Mouse (Mus musculus) midbrain, embryonic 14.5 days (tissue): Measurements from ENCODE around the gene Serpinh1. TPM values are rescaled to one million over a fixed set of nuclear protein-coding genes. Genes with fewer than 3 reads are reported as not detected.
A peak's percentile ranks its signal among the peaks of the same experiment; 100 is the strongest.
"Not testable (repeated sequence)": the region's sequence is repeated elsewhere in the genome, so short reads cannot be mapped to it uniquely, and the experiment has no call there.

Experiments used
- ATAC-seq: fragments of 200-750 bp; cut with Nextera tagmentation; 2 replicates; pipeline ENCODE4 v1.8.0; 2017; ENCODE audit warnings: moderate number of reproducible peaks, moderate library complexity; ENCODE audit not compliant: low FRiP score, low TSS enrichment
- DNase-seq: peaks from one replicate; pipeline ENCODE4 v3.0.0-alpha.2; 2015
- H3K27ac ChIP-seq: fragments of 300-500 bp; sonication (generic); replicated peaks from 2 replicates; pipeline ENCODE4 v1.5.1; 2014; ENCODE audit warnings: mild to moderate bottlenecking, low read depth, low read length, moderate library complexity
- H3K27me3 ChIP-seq: fragments of 300-500 bp; sonication (generic); 2 replicates; pipeline ENCODE4 v1.6.1; 2014; ENCODE audit warnings: low read length, control low read depth, mixed read lengths; ENCODE audit not compliant: control insufficient read depth, insufficient read depth
- H3K36me3 ChIP-seq: fragments of 300-500 bp; sonication (generic); 2 replicates; pipeline ENCODE4 v1.6.1; 2014; ENCODE audit warnings: low read length, control low read depth; ENCODE audit not compliant: control insufficient read depth, insufficient read depth
- H3K4me1 ChIP-seq: fragments of 300-500 bp; sonication (generic); 2 replicates; pipeline ENCODE4 v1.6.1; 2014; ENCODE audit warnings: mild to moderate bottlenecking, antibody characterized with exemption, low read length, control low read depth; ENCODE audit not compliant: control insufficient read depth, insufficient read depth
- H3K4me2 ChIP-seq: fragments of 300-500 bp; sonication (generic); 2 replicates; pipeline ENCODE4 v1.6.1; 2014; ENCODE audit warnings: mild to moderate bottlenecking, low read length, moderate library complexity
- H3K4me3 ChIP-seq: fragments of 300-500 bp; sonication (generic); replicated peaks from 2 replicates; pipeline ENCODE4 v1.5.1; 2014; ENCODE audit warnings: low read depth, low read length
- H3K9ac ChIP-seq: fragments of 300-500 bp; sonication (generic); replicated peaks from 2 replicates; pipeline ENCODE4 v1.6.1; 2014; ENCODE audit warnings: mild to moderate bottlenecking, low read length, moderate library complexity
- H3K9me3 ChIP-seq: fragments of 300-500 bp; sonication (generic); 2 replicates; pipeline ENCODE4 v1.6.1; 2016; ENCODE audit warnings: low read length, control low read depth, mixed read lengths; ENCODE audit not compliant: control insufficient read depth
- WGBS: fragments of 180-500 bp; shearing (Covaris S2); extraction: QIAGEN DNeasy Blood & Tissue Kit; methylation state at CpG from one replicate; pipeline ENCODE4 v1.1.7; 2014; 5-methylcytosine and 5-hydroxymethylcytosine counted together
- polyA plus RNA-seq: library from polyadenylated mRNA; unstranded; fragments of >200 nt; fragmentation: Nextera tagmentation; extraction: Ambion mirVana; gene quantifications from 2 replicates; pipeline ENCODE4 v1.2.1, GENCODE M21; 2014

Gene Serpinh1
- polyA plus RNA-seq, 1 experiment from 2014 or later = 89.0 TPM

GRCm38 (mm10) chr7:99380491-99381213 lies 27.6 kb upstream of the Serpinh1 start:
- peak overlapping the region; percentile 70 for H3K4me3 ChIP-seq
- no peaks in the 10 kb centered on the region for H3K9me3 ChIP-seq
- peak overlapping the region; percentile 89 for H3K9ac ChIP-seq
- peak; percentile 91 for DNase-seq
- peaks cover 43% of the 10 kb centered on the region for H3K4me1 ChIP-seq
- no peaks in the 10 kb centered on the region for H3K27me3 ChIP-seq
- ATAC-seq = peak; percentile 73
- H3K36me3 ChIP-seq = no peaks in the 10 kb centered on the region
- WGBS = under 1% methylated on average over 24 of the region's 24 CpGs
- peak overlapping the region; percentile 76 for H3K4me2 ChIP-seq
- peak overlapping the region; percentile 99 for H3K27ac ChIP-seq

- WGBS = 74% methylated on average over 8 of the region's 8 CpGs
- H3K27ac ChIP-seq = no peak overlapping the region
- peaks cover 26% of the 10 kb centered on the region for H3K4me1 ChIP-seq
- no peak for DNase-seq
- H3K4me3 ChIP-seq = no peak overlapping the region
- ATAC-seq = no peak
- H3K36me3 ChIP-seq = no peaks in the 10 kb centered on the region
- no peak overlapping the region for H3K9ac ChIP-seq
- H3K9me3 ChIP-seq = no peaks in the 10 kb centered on the region
- H3K27me3 ChIP-seq = no peaks in the 10 kb centered on the region
- H3K4me2 ChIP-seq = no peak overlapping the region
Observed at GRCm38 (mm10) chr7:99378870-99379269, 25.8 kb upstream of the Serpinh1 start.

- Histone ChIP-seq H3K4me1 (peaks cover 7% of the 10 kb centered on the region), H3K36me3 (no peaks in the 10 kb centered on the region), H3K9ac (no peak overlapping the region), H3K27ac (no peak overlapping the region), H3K4me3 (no peak overlapping the region), H3K9me3 (no peaks in the 10 kb centered on the region), H3K27me3 (no peaks in the 10 kb centered on the region), H3K4me2 (no peak overlapping the region)
- ATAC-seq = no peak
- 5% methylated on average over 4 of the region's 4 CpGs for WGBS
- peak; percentile 86 for DNase-seq
Observed at GRCm38 (mm10) chr7:99375455-99375854, 22.4 kb upstream of the Serpinh1 start.

- not testable (repeated sequence) for H3K9me3 ChIP-seq, H3K36me3 ChIP-seq, H3K27me3 ChIP-seq, ATAC-seq, H3K4me3 ChIP-seq, H3K9ac ChIP-seq, H3K4me2 ChIP-seq, DNase-seq, H3K27ac ChIP-seq, H3K4me1 ChIP-seq
- WGBS = 61% methylated on average over 3 of the region's 3 CpGs
Observed at GRCm38 (mm10) chr7:99374325-99374724, 21.3 kb upstream of the Serpinh1 start.

GRCm38 (mm10) chr7:99366716-99367115 lies 13.7 kb upstream of the Serpinh1 start:
- ATAC-seq (no peak), DNase-seq (no peak)
- Histone ChIP-seq H3K4me1 (0 out of 2 replicates have a peak, but pooled peaks cover 9% of the 10 kb centered on the region), H3K9ac (no peak overlapping the region), H3K4me2 (no peak overlapping the region), H3K4me3 (no peak overlapping the region), H3K27ac (no peak overlapping the region), H3K9me3 (no peaks in the 10 kb centered on the region), H3K36me3 (no peaks in the 10 kb centered on the region), H3K27me3 (no peaks in the 10 kb centered on the region)
- WGBS = 71% methylated on average over 6 of the region's 6 CpGs

- Histone ChIP-seq H3K27me3 (no peaks in the 10 kb centered on the region), H3K4me3 (no peak overlapping the region), H3K4me1 (peaks cover 18% of the 10 kb centered on the region), H3K36me3 (no peaks in the 10 kb centered on the region), H3K27ac (no peak overlapping the region), H3K9ac (peak overlapping the region; percentile 10; the same call in 1 of the 2 replicates), H3K4me2 (peak overlapping the region; percentile 18; the same call in 1 of the 2 replicates), H3K9me3 (no peaks in the 10 kb centered on the region)
- under 1% methylated on average over 5 of the region's 5 CpGs for WGBS
- peak; percentile 41; the same call in 1 of the 2 replicates for ATAC-seq
- peak; percentile 93 for DNase-seq
Observed at GRCm38 (mm10) chr7:99365069-99365468, 12.0 kb upstream of the Serpinh1 start.

GRCm38 (mm10) chr7:99362137-99362536 lies 9.1 kb upstream of the Serpinh1 start:
- Histone ChIP-seq H3K27ac (no peak overlapping the region), H3K27me3 (no peaks in the 10 kb centered on the region), H3K36me3 (no peaks in the 10 kb centered on the region), H3K4me2 (no peak overlapping the region), H3K4me1 (peaks cover 28% of the 10 kb centered on the region), H3K4me3 (no peak overlapping the region), H3K9me3 (no peaks in the 10 kb centered on the region), H3K9ac (no peak overlapping the region)
- DNase-seq (no peak), ATAC-seq (no peak)
- WGBS = 91% methylated on average over 2 of the region's 2 CpGs

GRCm38 (mm10) chr7:99360803-99361414 lies 7.9 kb upstream of the Serpinh1 start:
- Histone ChIP-seq H3K36me3 (no peaks in the 10 kb centered on the region), H3K4me3 (no peak overlapping the region), H3K27ac (peak overlapping the region; percentile 96), H3K4me1 (peaks cover 40% of the 10 kb centered on the region), H3K9ac (peak overlapping the region; percentile 32), H3K9me3 (no peaks in the 10 kb centered on the region), H3K4me2 (peak overlapping the region; percentile 29), H3K27me3 (no peaks in the 10 kb centered on the region)
- WGBS = 16% methylated on average over 8 of the region's 8 CpGs
- peak; percentile 26 for DNase-seq
- no peak for ATAC-seq
